Mouse (Mus musculus): ENCODE data around the gene Pappa. TPM values are rescaled to one million over a fixed set of nuclear protein-coding genes. Genes with fewer than 3 reads are reported as not detected.

Gene Pappa
- polyA plus RNA-seq, 1 experiment, result 0.33 TPM

- TF ChIP-seq CTCF (IDR thresholded peaks at IDR 0.05; ENCODE audit: insufficient read depth, low read length), result no peak
- Histone ChIP-seq H3K4me3 (replicated peaks; ENCODE audit: extremely low read depth, low read depth, low read length) (no peak overlapping the region), H3K4me1 (ENCODE audit: control insufficient read depth, insufficient read depth, low read length) (no peaks in the 10 kb centered on the region)
- DNase-seq, result no peak
- 75% methylated on average over 4 of the region's 4 CpGs for WGBS
Observed at GRCm38 (mm10) chr4:65245015-65245414, 121.0 kb downstream of the Pappa start.

- no peak for DNase-seq
- 63% methylated on average over 3 of the region's 3 CpGs for whole genome bisulfite sequencing
- H3K4me1 ChIP-seq (ENCODE audit: control insufficient read depth, insufficient read depth, low read length), result no peaks in the 10 kb centered on the region
- no peak overlapping the region for H3K4me3 ChIP-seq (replicated peaks; ENCODE audit: extremely low read depth, low read depth, low read length)
- TF ChIP-seq CTCF (IDR thresholded peaks at IDR 0.05; ENCODE audit: insufficient read depth, low read length), result no peak
- TF ChIP-seq POLR2A (IDR thresholded peaks at IDR 0.05; ENCODE audit: borderline replicate concordance, extremely low read depth, low read depth, low read length), result no peak
Observed at GRCm38 (mm10) chr4:65245440-65245839, 121.5 kb downstream of the Pappa start.

- Histone ChIP-seq H3K4me3 (replicated peaks; ENCODE audit: extremely low read depth, low read depth, low read length) (no peak overlapping the region), H3K4me1 (ENCODE audit: control insufficient read depth, insufficient read depth, low read length) (no peaks in the 10 kb centered on the region)
- DNase-seq, result no peak
- TF ChIP-seq CTCF (IDR thresholded peaks at IDR 0.05; ENCODE audit: insufficient read depth, low read length) (no peak), POLR2A (IDR thresholded peaks at IDR 0.05; ENCODE audit: borderline replicate concordance, extremely low read depth, low read depth, low read length) (no peak)
- WGBS, result 25% methylated on average over 8 of the region's 8 CpGs
Observed at GRCm38 (mm10) chr4:65252193-65252592, 128.2 kb downstream of the Pappa start.

GRCm38 (mm10) chr4:65254073-65254472 lies 130.1 kb downstream of the Pappa start:
- DNase-seq, result no peak
- Histone ChIP-seq H3K4me1 (ENCODE audit: control insufficient read depth, insufficient read depth, low read length) (no peaks in the 10 kb centered on the region), H3K4me3 (replicated peaks; ENCODE audit: extremely low read depth, low read depth, low read length) (no peak overlapping the region)
- TF ChIP-seq POLR2A (IDR thresholded peaks at IDR 0.05; ENCODE audit: borderline replicate concordance, extremely low read depth, low read depth, low read length) (no peak), CTCF (IDR thresholded peaks at IDR 0.05; ENCODE audit: insufficient read depth, low read length) (no peak)
- 75% methylated on average over 1 of the region's 1 CpGs for WGBS

- DNase-seq, result no peak
- no peaks in the 10 kb centered on the region for H3K4me1 ChIP-seq (ENCODE audit: control insufficient read depth, insufficient read depth, low read length)
- no peak overlapping the region for H3K4me3 ChIP-seq (replicated peaks; ENCODE audit: extremely low read depth, low read depth, low read length)
- WGBS, result 47% methylated on average over 2 of the region's 2 CpGs
- no peak for TF ChIP-seq POLR2A (IDR thresholded peaks at IDR 0.05; ENCODE audit: borderline replicate concordance, extremely low read depth, low read depth, low read length)
- TF ChIP-seq CTCF (IDR thresholded peaks at IDR 0.05; ENCODE audit: insufficient read depth, low read length), result no peak
Observed at GRCm38 (mm10) chr4:65267066-65267465, 143.1 kb downstream of the Pappa start.

GRCm38 (mm10) chr4:65269996-65270395 lies 146.0 kb downstream of the Pappa start:
- WGBS, result 79% methylated on average over 2 of the region's 2 CpGs
- no peaks in the 10 kb centered on the region for H3K4me1 ChIP-seq (ENCODE audit: control insufficient read depth, insufficient read depth, low read length)
- no peak for DNase-seq
- H3K4me3 ChIP-seq (replicated peaks; ENCODE audit: extremely low read depth, low read depth, low read length), result no peak overlapping the region
- TF ChIP-seq CTCF (IDR thresholded peaks at IDR 0.05; ENCODE audit: insufficient read depth, low read length), result no peak
- no peak for TF ChIP-seq POLR2A (IDR thresholded peaks at IDR 0.05; ENCODE audit: borderline replicate concordance, extremely low read depth, low read depth, low read length)

- no peak for DNase-seq
- WGBS, result 27% methylated on average over 4 of the region's 4 CpGs
- TF ChIP-seq CTCF (IDR thresholded peaks at IDR 0.05; ENCODE audit: insufficient read depth, low read length) (no peak), POLR2A (IDR thresholded peaks at IDR 0.05; ENCODE audit: borderline replicate concordance, extremely low read depth, low read depth, low read length) (no peak)
- Histone ChIP-seq H3K4me3 (replicated peaks; ENCODE audit: extremely low read depth, low read depth, low read length) (no peak overlapping the region), H3K4me1 (ENCODE audit: control insufficient read depth, insufficient read depth, low read length) (no peaks in the 10 kb centered on the region)
Observed at GRCm38 (mm10) chr4:65272295-65272694, 148.3 kb downstream of the Pappa start.

GRCm38 (mm10) chr4:65273299-65273851 lies 149.4 kb downstream of the Pappa start:
- H3K4me1 ChIP-seq (ENCODE audit: control insufficient read depth, insufficient read depth, low read length), result no peaks in the 10 kb centered on the region

GRCm38 (mm10) chr4:65278451-65279271 lies 154.7 kb downstream of the Pappa start:
- no peak for TF ChIP-seq POLR2A (IDR thresholded peaks at IDR 0.05; ENCODE audit: borderline replicate concordance, extremely low read depth, low read depth, low read length)
- no peak for TF ChIP-seq CTCF (IDR thresholded peaks at IDR 0.05; ENCODE audit: insufficient read depth, low read length)
- whole genome bisulfite sequencing, result 81% methylated on average over 10 of the region's 10 CpGs
- no peak overlapping the region for H3K4me3 ChIP-seq (replicated peaks; ENCODE audit: extremely low read depth, low read depth, low read length)
- DNase-seq, result no peak
- no peaks in the 10 kb centered on the region for H3K4me1 ChIP-seq (ENCODE audit: control insufficient read depth, insufficient read depth, low read length)

More at GRCm38 (mm10) chr4:65273299-65273851, 149.4 kb downstream of the Pappa start:
- no peak overlapping the region for H3K4me3 ChIP-seq (replicated peaks; ENCODE audit: extremely low read depth, low read depth, low read length)
- WGBS, result 90% methylated on average over 1 of the region's 1 CpGs
- TF ChIP-seq POLR2A (IDR thresholded peaks at IDR 0.05; ENCODE audit: borderline replicate concordance, extremely low read depth, low read depth, low read length), result no peak
- TF ChIP-seq CTCF (IDR thresholded peaks at IDR 0.05; ENCODE audit: insufficient read depth, low read length), result no peak
- DNase-seq, result no peak

GRCm38 (mm10) chr4:65279272-65279653 lies 155.3 kb downstream of the Pappa start:
- TF ChIP-seq CTCF (IDR thresholded peaks at IDR 0.05; ENCODE audit: insufficient read depth, low read length), result no peak
- no peak for TF ChIP-seq POLR2A (IDR thresholded peaks at IDR 0.05; ENCODE audit: borderline replicate concordance, extremely low read depth, low read depth, low read length)
- Histone ChIP-seq H3K4me1 (ENCODE audit: control insufficient read depth, insufficient read depth, low read length) (no peaks in the 10 kb centered on the region), H3K4me3 (replicated peaks; ENCODE audit: extremely low read depth, low read depth, low read length) (no peak overlapping the region)
- DNase-seq, result no peak
- WGBS, result 62% methylated on average over 4 of the region's 4 CpGs

All from lung, adult 2 months (tissue).